Mouse (Mus musculus): ENCODE data around the gene Nprl3.
"Not testable (repeated sequence)": the region's sequence is repeated elsewhere in the genome, so short reads cannot be mapped to it uniquely, and the experiment has no call there.

DNA sequence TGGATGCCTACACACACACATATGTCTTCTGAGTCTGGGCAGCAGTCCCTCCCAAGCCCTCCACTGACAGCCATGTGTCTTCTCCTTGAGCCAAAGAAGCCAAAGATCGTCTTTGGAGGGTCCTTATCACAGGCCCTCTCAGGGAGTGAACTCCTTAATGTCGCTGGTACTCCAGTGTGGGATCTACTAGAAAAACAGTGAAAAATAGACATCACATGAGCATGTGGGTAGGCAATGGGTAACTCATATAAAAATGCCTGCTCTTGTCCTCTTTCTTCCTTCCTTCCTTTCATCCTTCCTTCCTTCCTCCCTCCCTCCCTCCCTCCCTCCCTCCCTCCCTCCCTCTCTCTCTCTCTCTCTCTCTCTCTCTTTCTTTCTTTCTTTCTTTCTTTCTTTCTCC lies 29.9 kb upstream of the Nprl3 start:
- TF ChIP-seq CTCF (IDR thresholded peaks at IDR 0.05); POLR2A (IDR thresholded peaks at IDR 0.05; ENCODE audit: insufficient read depth, low read depth, low read length): not testable (repeated sequence)
